Mouse (Mus musculus) c-Kit-positive CD71-positive TER-119-negative erythroid progenitor cells, embryonic 14.5 days (primary cell): ENCODE data around the gene Pstk.
"Not testable (repeated sequence)": the region's sequence is repeated elsewhere in the genome, so short reads cannot be mapped to it uniquely, and the experiment has no call there.

Experiments used
- DNase-seq: peaks from one replicate; pipeline ENCODE4 v3.0.0-alpha.2; 2013; ENCODE audit warnings: low read depth

Gene Pstk

DNA sequence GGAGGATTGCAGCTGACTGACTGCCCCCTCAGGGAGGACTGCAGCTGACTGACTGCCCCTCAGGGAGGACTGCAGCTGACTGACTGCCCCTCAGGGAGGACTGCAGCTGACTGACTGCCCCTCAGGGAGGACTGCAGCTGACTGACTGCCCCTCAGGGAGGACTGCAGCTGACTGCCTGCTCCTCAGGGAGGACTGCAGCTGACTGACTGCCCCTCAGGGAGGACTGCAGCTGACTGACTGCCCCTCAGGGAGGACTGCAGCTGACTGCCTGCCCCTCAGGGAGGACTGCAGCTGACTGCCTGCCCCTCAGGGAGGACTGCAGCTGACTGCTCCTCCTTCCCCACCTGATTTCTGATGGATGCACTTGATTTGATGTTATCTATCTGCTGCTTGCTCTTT lies 45.8 kb downstream of the Pstk start:
- not testable (repeated sequence) for DNase-seq

DNA sequence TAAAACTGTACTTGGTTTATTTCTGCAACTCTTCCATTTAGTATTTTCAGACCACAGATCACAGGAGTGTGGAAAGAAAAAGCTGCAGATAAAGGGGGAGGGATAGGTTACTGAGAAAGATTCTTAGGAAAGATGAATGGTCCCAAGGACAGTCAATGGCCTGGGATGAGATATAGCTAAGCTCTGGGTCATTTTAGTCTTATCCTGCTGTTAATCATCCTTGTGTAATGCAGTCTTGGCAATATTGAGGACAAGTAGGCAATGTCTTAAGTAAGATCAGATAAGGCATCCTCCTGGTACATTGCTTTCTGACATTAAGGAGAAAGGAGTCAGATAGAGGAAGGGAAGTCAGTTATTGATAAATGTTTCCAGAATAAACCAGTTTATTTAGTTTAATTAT lies 46.7 kb downstream of the Pstk start:
- DNase-seq = no peak

DNA sequence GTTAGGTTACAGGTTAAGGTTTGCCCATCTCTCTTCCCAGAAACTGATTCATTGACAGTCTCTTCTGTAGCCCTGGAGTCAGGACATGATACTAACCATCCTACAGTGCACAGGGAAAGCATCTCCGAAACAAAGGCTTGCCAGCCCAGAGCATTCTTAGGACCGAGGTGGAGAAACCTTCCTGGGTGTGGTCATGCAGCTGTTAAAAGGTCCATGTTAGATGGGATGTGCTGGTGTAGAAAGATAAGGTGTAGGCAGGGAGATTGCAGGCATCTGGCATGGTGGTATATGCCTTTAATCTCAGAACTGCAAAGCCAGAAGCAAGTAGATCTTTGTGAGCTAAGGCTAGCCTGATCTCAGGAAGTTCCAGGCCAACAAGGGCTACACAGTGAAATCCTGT lies 54.0 kb downstream of the Pstk start:
- DNase-seq = peak; percentile 60

DNA sequence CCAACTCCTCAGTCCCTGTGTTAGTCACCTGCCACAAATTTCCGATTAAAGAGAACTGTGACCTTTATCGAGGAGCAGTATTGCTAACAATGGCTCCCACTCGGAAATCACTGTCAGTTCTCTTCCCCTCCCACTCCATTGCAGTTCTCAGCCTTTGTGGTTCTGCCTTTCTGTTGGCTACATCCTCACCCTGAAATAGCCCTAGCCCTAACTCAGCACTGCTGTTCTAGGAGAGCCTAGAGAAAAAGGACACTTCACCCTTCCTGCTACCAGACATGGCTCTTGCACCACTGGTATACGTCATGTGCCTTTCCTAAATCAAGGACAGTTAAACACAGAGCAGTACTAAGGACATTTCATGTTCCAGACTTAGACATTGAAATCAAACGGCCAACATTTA lies 56.4 kb downstream of the Pstk start:
- no peak for DNase-seq

DNA sequence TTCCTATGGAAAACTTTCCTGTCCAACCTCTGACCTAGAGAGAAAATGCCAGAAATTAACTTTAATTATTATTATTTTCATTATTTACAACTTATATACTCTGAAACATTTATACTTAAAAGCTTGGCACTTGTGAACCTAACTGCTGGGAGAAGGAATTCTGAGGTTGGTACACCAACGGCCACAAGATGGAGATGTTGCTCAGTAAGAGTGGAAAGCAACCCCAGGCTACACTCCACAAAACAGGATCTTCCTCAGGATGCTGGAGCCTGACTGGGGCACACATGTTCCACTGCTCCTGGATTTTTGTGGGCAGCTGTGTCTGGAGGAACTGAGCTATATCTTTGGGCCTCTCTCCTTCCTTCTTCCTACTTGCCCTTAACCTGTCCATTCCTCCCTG lies 61.3 kb downstream of the Pstk start:
- no peak for DNase-seq

DNA sequence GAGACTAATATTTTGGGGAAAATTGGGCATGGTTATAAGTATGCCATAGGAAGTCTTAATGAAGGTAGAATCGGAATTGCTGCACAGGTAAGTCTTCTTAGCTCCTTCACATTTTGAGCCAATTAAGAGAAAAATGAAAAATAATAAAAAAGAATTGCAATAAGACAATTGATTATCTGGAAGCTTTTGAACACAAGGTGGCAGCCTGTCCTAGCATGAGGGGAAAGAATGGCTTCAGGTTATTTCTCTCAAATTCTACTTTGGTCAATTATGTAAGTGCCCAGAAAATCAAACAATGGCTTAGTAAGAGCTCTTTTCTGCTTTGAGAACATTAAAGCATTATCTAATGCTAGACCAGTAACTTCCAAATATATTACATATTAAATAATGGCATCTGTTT lies 63.3 kb downstream of the Pstk start:
- DNase-seq = no peak

DNA sequence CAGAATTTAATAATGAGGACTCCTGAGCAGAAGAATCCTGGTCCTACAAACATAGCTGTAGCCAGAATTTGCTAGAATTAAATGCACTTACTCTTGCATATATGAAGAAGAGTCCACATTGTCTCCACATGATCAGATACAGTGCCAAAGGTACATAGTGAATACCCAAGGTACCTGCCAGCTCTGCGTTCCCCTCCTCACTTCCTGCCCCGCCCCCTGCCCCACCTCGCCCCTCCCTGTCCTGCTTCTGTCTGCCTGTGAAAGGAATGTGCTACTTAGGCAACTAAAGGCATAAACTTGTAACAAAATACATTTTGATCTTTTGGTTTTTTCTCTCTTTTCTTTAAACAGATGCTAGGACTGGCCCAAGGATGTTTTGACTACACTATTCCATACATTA lies 66.1 kb downstream of the Pstk start:
- DNase-seq = no peak
